Mouse (Mus musculus) heart, postnatal 0 days (tissue): ENCODE data around the gene Vmn2r120.

Source experiments
- CTCF ChIP-seq: IDR thresholded peaks from 2 replicates; pipeline ENCODE4 v1.5.1; 2016; ENCODE audit warnings: antibody characterized with exemption, control low read depth, low read depth
- EP300 ChIP-seq: IDR thresholded peaks from 2 replicates; pipeline ENCODE4 v1.6.1; 2016; ENCODE audit warnings: antibody characterized with exemption, low read depth

- TF ChIP-seq CTCF (no peak), EP300 (no peak)
Measured at GRCm38 (mm10) chr17:57574075-57574705, 28.9 kb upstream of the Vmn2r120 start.
